19 mouse cellular contexts compared by ENCODE assay signal in the genomic region with DNA sequence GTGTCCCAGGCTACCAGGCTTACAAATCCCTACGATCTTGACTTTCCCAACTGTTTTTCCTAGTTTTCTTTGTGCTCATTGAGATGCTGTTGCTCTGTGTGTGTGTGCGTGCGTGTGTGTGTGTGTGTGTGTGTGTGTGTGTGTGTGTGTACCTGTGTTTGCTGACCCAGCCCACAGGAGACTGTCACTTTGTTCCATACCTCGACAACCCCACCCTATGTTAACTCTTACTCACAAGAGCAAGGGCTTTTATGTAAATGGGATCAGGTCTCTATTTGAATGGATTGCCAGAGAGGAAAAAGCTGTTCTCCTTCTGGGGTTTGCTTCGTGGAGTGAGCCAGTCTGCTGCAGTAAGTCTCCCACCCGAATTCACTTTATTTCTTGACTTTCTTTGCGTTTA. TPM values are rescaled to one million over a fixed set of nuclear protein-coding genes. Genes with fewer than 3 reads are reported as not detected.
A peak's percentile ranks its signal among the peaks of the same experiment; 100 is the strongest.
DNase-seq lines count a peak whose midpoint lies in the region; ATAC-seq lines count a peak whose summit lies in the region.
"Had no signal": no experiment of that assay in that cellular context is flagged by ENCODE, and none has a peak within 500 bp of the region (broad histone marks: within the 10 kb centered on the region; RNA-seq: fewer than 3 reads in every experiment).

No protein-coding gene starts in this region.

- H3K4me3 ChIP-seq in heart, embryonic 11.5 days (ENCODE audit: low read depth, low read length), result no peak overlapping the region
- H3K4me3 ChIP-seq in stomach, embryonic 16.5 days (replicated peaks; ENCODE audit: low read length), result peak overlapping the region; percentile 17
- H3K4me3 ChIP-seq: heart, adult 2 months; heart, embryonic 10.5 days; hindbrain, embryonic 12.5 days; hindbrain, embryonic 15.5 days had no signal

- DNase-seq in heart, adult 11 months, result peak; percentile 51
- peak; percentile 21 for DNase-seq in ZHBTc4 (ENCODE audit: low read depth, low spot score)
- DNase-seq in adrenal gland, adult (ENCODE audit: inconsistent age in 2 of 2, low spot score in 1 of 2), result no peak
- no peak for DNase-seq in thymus, postnatal 10 days (ENCODE audit: low spot score in 2 of 2)
- DNase-seq: adrenal gland, postnatal 10 days; adrenal gland, postnatal 36 days; cerebellum, adult 18-20 months; cerebellum, adult 9-10 months; cerebellum, postnatal 14 days; forebrain, postnatal 0 days; gastrocnemius, postnatal 25 days; heart, adult 2 months had no signal

- no peak overlapping the region for H3K4me2 ChIP-seq in heart, embryonic 11.5 days
- peak overlapping the region; percentile 25; the same call in 1 of the 2 replicates for H3K4me2 ChIP-seq in stomach, embryonic 16.5 days (ENCODE audit: low read depth, low read length)
- H3K4me2 ChIP-seq: hindbrain, embryonic 12.5 days; hindbrain, embryonic 15.5 days had no signal

- H3K27me3 ChIP-seq in heart, embryonic 11.5 days (ENCODE audit: control insufficient read depth, insufficient read depth, low read length), result no peaks in the 10 kb centered on the region
- no peaks in the 10 kb centered on the region for H3K27me3 ChIP-seq in stomach, embryonic 16.5 days (ENCODE audit: control insufficient read depth, insufficient read depth, low read length)
- H3K27me3 ChIP-seq: hindbrain, embryonic 12.5 days had no signal

- ATAC-seq in heart, embryonic 11.5 days (replicated peaks; ENCODE audit: insufficient number of reproducible peaks, low FRiP score, low TSS enrichment), result no peak
- peak; percentile 45; the same call in 1 of the 2 replicates for ATAC-seq in stomach, embryonic 16.5 days (ENCODE audit: insufficient read depth, low FRiP score)
- ATAC-seq: activated CD4-positive, CD25-positive, alpha-beta regulatory T cell, adult 4 months; forebrain, embryonic 14.5 days; forebrain, postnatal 0 days had no signal

- no peak overlapping the region for H3K9ac ChIP-seq in heart, embryonic 11.5 days (ENCODE audit: low read depth, low read length)
- H3K9ac ChIP-seq in stomach, embryonic 16.5 days (ENCODE audit: low read length), result peak overlapping the region; percentile 32; the same call in 1 of the 2 replicates
- H3K9ac ChIP-seq: forebrain, postnatal 0 days; hindbrain, embryonic 12.5 days; hindbrain, embryonic 15.5 days had no signal

- WGBS in heart, embryonic 11.5 days (ENCODE audit: insufficient replicate concordance), result 68% methylated on average over 7 of the region's 7 CpGs
- 46% methylated on average over 7 of the region's 7 CpGs for WGBS in stomach, embryonic 16.5 days

- H3K27ac ChIP-seq in heart, embryonic 11.5 days (ENCODE audit: low read depth, low read length), result no peak overlapping the region
- H3K27ac ChIP-seq in stomach, embryonic 16.5 days (ENCODE audit: low read length), result peak overlapping the region; percentile 75
- H3K27ac ChIP-seq: heart, adult 2 months; heart, embryonic 10.5 days; hindbrain, embryonic 12.5 days; hindbrain, embryonic 15.5 days had no signal

- no peaks in the 10 kb centered on the region for H3K9me3 ChIP-seq in heart, embryonic 11.5 days (replicated peaks; ENCODE audit: control insufficient read depth, low read length)
- H3K9me3 ChIP-seq in stomach, embryonic 16.5 days (replicated peaks; ENCODE audit: control insufficient read depth, low read length), result no peaks in the 10 kb centered on the region
- H3K9me3 ChIP-seq: heart, embryonic 10.5 days; hindbrain, embryonic 12.5 days; hindbrain, embryonic 15.5 days had no signal

- H3K36me3 ChIP-seq in heart, embryonic 11.5 days (ENCODE audit: control insufficient read depth, insufficient read depth, low read length), result no peaks in the 10 kb centered on the region
- no peaks in the 10 kb centered on the region for H3K36me3 ChIP-seq in stomach, embryonic 16.5 days (ENCODE audit: control insufficient read depth, insufficient read depth, low read length)
- H3K36me3 ChIP-seq: heart, embryonic 10.5 days; hindbrain, embryonic 12.5 days; hindbrain, embryonic 15.5 days had no signal

- H3K4me1 ChIP-seq in heart, embryonic 11.5 days (ENCODE audit: control insufficient read depth, insufficient read depth, low read length), result no peaks in the 10 kb centered on the region
- peaks cover 15% of the 10 kb centered on the region; the same call in 1 of the 2 replicates for H3K4me1 ChIP-seq in stomach, embryonic 16.5 days (ENCODE audit: control insufficient read depth, insufficient read depth, low read length)
- H3K4me1 ChIP-seq: hindbrain, embryonic 15.5 days had no signal

RNA-seq across cellular contexts. Expression of a gene that starts 29.7 kb away (rescaled TPM):
- polyA plus RNA-seq in heart, embryonic 11.5 days (2014; fragmentation: Nextera tagmentation; extraction: Ambion mirVana), result 3.0 and 3.5 TPM in 2 replicates
- 31.4 and 37.9 TPM in 2 replicates for polyA plus RNA-seq in stomach, embryonic 16.5 days (2015; fragmentation: Nextera tagmentation; extraction: Ambion mirVana)

Comparison
In these comparisons a context has a peak if more than half of its experiments do, and no peak if none do; other contexts are left out.
1. DNase-seq: peak in heart, adult 11 months (single experiment) and ZHBTc4 (single experiment); none in adrenal gland, adult (0 of 2) and thymus, postnatal 10 days (0 of 2).